Mouse (Mus musculus) T-helper 17 cell (primary cell): Measurements from ENCODE around the gene Tmem8b.

ENCODE experiments used
- in situ Hi-C, 2 experiments: fragments of 300-600 bp; cut with MboI, MseI; formaldehyde crosslinking; loops; 1 replicate in 1 of 2; 2 replicates in 1 of 2; pipeline ENCODE4 v1.15.1; 2025; ENCODE audit warnings: high pct_unique_total_duplicates in 2 of 2

Tmem8b gene

DNA sequence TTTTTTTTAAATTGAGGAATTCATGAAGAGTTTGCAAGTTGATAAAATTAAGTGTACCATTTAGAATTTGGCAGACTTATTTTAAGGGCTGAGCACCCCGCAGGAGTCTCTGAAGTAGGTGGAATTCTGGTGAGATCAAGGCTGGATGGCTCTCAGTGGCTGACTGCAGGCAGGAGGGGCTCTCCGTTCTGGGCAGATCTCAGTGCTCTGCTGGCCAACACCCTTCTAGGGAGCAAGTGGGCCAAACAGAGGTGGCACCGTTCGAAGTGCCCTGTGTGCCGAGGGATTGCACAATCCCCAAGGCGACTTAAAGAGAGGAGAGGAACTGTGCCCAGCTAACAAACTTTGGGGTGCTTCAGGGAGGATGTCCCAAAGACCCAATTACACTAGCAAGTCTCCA lies 41.1 kb downstream of the Tmem8b start, which contains the start of gene Olfr71:
Olfr71 (minus strand) TSS at position 387 of the 400 bp plus-strand sequence.
- in situ Hi-C loops, result loop anchor here (5.0 kb wide), 1 partner anchor 78 kb away; the partner anchor contains the start of gene Npr2 (in 2 of the 2)

DNA sequence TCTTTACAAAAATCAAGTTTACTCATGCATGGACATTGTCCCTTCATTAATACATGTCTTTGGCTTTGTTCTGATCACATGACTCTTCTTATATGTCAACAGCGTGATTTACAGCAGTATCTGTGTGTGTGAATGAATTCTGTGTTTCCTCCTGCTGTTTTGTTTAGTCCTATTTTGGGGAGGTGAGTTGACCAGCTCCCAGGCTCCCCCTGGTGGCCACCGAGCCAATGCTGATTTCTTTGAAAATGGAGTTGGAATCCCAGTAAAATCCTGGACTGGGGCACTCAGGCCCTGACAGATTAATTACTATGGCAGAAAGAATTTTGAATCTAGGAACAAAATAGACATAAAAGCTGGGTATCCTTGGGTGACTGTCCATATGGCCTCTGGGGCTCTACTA lies 43.0 kb downstream of the Tmem8b start:
- in situ Hi-C loops, result no loop called here

DNA sequence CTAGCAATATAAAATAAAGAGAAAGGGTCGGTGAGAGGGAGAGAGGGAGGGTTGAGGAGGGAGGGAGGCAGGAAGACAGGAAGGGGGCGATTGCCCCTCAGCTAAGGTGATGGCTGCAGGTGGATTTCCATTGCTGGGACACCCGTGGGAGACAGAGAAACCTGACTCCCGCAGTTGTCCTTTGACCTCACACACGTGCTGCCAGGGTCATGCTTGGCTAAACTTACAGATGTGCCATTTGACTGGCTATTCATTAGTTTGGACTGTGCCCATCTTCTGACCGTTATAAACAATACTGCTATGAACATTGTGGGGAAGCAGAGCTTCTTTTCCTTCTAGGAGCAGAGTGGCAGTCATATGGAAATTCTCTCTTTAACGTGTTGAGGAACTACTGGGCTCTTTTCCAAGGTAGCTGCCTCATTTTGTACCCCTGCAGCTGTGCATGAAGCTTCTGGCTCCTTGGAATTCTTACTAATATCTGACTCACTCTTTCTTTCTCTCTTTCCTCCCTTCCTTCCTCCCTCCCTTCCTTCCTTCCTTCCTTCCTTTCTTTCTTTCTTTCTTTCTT lies 45.0 kb downstream of the Tmem8b start:
- in situ Hi-C loops, result no loop called here

DNA sequence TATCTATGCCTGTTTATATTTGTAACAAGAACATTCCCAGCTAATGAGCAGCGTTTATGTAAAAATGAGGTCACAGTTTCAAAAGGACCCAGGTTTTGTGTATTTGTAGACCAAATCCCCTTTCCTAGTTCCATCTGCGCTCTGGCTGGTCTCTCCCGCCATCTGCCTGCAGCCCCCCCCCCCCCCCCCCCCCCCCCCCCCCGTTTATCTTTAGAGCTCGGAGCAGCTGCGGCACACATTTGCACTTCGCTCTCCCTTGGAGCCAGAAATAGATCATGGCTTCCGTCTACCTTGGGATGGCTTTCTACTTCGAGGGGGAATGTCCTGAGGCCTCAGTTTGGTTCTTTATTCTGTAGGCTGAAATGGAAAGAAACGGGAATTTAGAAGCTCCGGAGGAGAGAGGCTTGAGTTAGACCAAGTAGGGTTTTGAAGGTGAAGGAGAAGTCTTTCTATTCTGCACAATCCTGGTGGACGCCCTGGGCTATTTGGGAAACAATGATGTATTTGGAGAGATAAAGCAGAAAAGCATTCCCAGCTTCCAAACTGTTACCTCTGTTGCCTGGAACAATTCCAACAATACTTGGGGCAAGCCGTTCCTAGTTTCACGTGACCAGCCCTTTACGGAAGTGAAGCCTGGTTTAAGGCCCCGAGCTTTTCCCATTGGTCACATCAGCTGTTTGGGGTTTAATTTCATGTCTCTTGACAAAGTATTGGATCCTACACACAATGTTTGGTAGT lies 51.9 kb downstream of the Tmem8b start:
- in situ Hi-C loops, result no loop called here

DNA sequence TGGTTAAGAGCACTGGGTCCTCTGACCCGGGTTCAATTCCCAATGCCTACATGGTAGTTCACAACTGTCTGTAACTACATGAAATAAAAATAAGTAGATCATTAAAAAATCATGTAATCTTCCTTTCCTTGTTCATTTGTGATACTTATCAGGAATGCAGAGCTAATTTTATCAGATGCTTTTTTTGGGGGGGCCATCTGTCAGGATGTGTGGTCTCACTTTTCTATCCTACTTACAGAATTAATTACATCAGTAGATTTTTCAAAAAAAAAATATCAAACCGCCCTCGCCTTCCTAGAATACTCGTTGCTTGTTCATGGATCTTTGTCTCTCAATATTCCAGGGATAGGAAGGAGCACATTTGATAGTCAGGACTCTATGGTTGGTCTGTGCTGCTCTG lies 53.4 kb downstream of the Tmem8b start:
- in situ Hi-C loops, result no loop called here

DNA sequence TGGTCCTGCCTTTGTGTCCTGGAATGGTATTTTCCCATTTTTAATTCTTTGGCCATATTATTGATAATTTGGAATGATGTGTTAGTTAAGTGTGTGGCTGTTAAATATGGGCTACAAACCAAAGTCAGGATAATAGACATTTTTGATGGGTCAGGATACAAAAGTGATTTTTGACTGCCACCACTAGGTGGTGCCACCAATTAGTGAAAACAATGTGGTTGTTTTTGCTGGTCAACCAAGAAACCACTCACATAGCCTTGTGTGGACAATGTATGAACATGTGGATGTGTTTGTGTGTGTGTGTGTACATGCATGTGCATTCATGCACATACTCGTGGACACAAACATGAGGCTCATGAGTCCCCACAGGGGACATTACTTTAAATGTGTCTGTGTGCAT lies 56.0 kb downstream of the Tmem8b start:
- in situ Hi-C loops, result no loop called here

DNA sequence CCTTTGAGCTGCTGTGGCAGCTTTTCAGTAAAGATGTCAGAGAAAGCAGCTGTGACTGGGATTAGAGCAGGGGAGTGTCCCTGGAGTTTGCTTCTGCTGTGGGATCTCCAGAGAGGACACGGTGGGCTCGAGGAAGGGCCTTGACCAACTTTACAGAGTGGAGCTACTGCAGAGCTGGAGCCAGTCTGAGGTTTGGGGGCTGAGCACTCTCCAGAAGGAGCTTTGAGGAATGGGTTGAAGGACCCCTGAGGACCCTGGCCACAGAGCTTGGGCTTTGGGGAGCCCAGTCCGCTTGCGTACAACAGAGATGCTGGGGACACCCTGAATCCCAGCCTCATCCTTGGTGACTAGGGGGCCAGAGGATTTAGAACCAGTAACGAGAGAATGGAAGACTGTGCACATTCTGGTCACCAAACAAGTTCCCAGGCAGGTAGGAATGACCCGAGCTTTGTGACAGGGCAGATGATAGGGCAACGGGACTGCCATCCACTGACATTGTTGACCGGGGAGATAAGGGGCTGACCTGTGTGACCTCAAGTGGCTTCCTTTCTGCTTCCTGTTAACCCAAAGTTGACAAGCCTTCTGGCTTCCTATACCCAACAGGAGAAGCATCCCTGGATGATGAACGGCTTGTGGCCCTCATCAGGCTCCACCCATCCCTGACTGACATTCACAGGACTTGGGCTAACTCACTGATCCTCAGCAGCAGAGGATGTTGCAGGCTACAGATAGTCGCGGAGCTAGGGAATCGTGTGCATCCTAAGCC lies 57.6 kb downstream of the Tmem8b start:
- in situ Hi-C loops, result no loop called here

DNA sequence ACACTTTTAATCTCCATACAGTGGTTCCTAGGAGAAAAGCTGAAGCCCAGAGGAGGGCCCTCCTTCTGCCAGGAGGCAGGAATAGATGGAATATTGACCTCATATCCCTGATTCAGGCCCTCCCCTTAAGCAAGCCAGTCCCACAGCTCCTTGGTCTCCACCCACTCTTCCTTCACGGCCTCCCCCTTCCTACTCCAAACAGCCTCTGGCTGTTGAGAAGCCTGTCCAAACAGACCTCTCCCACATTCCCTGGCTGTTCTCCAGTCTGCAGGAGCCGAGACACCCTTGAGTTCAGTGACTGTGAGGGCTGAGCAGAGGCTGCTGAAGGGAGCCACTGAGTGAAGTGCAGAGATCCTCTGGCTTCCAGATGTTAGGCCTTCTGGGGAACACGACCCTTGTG lies 58.2 kb downstream of the Tmem8b start, which contains the start of gene Hrct1:
Hrct1 (plus strand) TSS at position 194 of the 400 bp plus-strand sequence.
- in situ Hi-C loops, result no loop called here

DNA sequence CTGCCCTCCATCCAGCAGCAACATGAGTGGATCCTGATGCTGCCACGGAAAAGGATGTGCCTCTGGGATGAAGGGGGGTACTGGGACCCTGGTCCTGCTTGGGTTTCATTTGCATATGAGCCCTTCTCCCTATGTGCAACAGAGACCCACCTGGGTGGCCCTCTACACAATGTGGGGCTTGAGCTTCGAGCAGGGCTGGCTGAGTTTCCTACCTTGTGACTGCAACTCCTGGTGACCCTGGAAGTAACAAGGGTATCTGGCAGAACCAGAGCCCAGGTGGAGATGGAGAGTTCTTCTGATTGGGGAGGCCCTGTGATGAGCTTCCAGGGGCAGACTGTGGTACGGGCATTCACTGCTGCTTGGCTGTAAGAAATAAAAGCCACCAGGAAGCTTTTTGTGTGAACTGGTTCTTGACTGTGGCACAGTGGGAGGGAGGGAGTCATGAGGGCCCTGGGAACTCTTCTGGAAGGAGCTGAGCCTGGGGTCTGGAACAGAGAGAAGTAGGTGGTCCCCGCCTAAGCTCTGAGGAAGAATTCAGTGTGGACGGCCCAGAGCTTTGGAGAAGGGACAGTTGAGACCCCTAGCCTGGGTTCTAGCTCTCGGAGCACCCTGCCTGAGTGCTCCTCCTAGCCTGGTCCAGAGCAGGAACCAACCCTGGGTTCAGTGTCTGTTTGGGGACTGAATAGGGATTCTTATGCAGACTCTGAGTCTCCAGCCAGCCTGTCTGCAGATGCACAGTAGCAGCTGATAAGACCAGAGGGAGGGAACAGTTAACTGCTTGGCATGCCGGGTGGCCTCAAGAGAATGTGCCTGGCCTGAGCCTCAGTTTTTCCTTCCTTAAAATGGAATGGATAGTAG lies 59.2 kb downstream of the Tmem8b start:
- in situ Hi-C loops, result no loop called here

DNA sequence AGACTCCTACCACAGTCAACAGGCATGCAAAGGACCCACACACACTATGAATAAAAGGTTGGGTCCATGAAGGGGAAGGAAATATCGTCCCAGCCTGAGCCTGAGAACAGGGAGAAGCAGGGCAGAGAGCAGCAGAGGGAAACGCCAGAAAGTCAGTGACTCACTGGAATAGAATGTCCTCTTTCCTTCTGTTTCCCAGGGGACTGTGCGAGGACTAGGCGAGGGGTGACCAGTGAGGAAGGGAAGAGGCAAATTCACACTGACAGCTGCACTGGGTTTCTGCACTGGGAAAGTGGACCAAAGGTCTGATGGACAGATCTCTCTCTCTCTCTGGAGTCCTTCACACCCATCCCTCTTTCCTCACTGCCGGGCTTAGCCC lies 59.8 kb downstream of the Tmem8b start:
- in situ Hi-C loops, result no loop called here

DNA sequence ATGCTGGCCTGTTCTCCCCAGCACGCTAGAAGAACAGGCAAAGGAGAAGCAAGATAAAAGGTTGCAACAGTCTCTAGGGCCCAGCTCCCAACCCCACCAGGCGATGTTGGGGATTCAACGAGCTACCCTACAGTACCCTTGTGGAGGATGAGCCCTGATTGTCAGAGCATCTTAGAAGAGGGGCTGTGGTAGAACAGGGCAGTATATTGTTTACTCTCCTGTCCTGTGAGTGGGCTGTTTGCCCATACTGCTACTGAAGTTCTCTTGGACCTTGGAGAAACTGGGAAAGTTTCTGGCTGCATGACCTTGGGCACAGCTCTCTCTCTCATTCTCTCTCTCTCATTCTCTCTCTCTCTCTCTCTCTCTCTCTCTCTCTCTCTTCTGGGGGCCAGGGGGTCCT lies 60.4 kb downstream of the Tmem8b start:
- in situ Hi-C loops, result no loop called here

DNA sequence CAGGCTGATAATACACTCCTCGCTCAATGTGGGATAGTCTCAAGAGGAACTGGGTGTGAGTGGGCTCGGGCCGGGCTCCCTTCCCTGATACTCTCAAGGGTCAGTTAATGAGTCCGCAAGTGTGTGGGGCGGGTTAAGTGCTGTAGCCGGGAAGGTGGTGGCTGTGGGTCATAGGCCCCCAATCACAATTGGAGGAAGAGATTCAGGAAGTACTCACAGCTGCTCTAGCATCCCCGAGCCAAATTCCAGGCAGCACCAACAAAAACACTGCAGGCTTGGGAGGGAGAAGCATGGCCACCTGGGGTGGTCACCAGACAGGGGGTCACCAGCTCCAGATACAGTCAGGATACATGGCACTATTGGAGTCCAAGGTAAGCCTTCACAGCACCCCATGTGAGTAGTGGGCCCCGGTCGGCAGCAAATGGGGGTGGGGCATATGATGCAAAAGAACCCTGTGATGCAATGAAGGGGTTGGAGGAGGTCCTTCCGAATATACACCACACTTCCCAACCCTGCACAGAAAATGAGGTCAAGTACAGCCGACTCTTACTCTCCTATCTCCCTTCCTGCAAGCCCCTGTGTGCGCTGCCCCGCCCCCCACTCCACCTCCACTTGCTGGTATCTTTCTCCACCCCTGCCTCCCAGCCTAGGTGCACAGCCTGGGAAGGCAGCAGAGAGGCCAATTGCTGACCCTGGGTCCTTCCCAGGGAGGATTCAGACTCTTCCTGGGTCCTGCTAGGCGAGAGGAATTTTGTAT lies 61.2 kb downstream of the Tmem8b start, which contains the start of gene Spaar:
Spaar (plus strand) TSS at position 241 of the 757 bp plus-strand sequence.
- in situ Hi-C loops, result no loop called here

DNA sequence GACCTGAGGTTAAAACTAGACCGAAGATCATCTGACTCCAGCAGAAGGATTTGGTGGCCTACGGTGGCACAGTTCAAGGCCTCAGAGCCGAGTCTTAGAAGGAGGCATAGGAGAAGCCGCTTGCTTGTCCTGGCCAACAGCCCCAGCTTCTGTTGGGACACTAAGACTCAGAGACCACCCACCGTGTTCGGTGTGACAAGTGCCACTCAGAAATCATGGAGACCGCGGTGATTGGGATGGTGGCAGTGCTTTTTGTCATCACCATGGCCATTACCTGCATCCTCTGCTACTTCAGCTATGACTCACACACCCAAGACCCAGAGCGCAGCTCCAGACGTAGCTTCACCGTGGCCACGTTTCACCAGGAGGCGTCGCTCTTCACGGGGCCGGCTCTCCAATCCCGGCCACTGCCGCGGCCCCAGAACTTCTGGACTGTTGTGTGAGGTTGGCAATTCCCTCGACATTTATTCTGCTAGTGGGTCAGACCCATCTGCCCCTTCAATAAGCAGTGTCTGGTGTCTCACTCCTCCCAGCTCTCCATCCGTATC lies 62.1 kb downstream of the Tmem8b start:
- in situ Hi-C loops, result no loop called here

DNA sequence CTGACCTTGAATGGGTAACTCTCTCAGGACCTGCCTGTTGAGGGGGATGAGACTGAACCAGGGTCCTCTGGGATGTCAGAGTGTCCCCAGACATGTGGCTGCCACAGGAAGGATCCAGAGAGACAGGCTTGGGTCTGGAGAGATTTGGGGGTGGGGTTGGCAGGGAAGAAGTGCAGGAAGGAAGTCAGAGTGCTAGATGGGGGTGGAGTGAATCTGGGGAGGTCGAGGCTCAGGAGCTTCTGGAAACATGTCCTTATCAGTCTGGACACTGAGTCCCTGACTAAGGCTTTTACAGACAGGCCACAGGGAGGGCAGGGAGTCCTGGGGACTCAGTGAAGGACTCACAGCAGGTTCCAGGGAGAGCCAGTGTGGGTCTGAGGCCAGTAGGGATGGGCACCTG lies 63.4 kb downstream of the Tmem8b start:
- in situ Hi-C loops, result no loop called here

DNA sequence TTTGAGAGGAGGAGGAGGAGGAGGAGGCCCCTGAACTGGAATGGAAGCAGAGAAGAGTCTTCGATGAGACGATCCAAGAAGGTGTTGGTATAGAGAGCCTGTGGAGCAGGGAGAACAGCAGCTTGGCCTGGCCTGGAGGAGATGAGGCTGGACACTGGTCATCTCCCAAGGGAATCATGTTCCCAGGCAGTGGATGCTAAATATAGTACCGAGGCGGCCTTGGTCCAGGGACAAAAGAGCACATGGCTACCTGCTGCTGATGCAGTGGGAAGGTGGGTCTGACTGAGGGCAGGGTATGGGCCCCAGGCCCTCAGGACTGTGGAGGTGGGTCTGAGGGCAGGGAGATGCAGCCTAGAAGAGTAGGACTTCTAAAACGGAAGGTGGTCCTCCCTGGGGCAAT lies 64.4 kb downstream of the Tmem8b start:
- in situ Hi-C loops, result no loop called here

DNA sequence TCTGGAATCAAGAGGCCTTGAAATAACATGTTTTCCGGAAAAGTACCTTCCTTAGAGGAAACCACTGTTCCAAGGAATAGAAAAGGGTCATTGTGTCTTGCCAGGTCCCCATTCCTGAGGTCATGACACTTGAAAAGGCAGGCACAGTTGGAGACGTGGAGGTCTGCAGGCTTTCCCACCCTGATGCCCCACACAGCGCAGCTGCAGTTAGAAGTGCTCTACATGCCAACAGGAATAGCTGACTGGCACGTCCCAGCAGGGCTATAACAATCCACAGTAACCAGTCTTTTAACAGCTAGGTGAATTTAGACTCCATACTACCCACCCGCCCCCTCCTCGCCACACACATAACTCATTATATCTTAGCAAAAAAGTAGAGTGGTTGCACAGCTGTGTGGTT lies 68.4 kb downstream of the Tmem8b start:
- in situ Hi-C loops, result no loop called here

DNA sequence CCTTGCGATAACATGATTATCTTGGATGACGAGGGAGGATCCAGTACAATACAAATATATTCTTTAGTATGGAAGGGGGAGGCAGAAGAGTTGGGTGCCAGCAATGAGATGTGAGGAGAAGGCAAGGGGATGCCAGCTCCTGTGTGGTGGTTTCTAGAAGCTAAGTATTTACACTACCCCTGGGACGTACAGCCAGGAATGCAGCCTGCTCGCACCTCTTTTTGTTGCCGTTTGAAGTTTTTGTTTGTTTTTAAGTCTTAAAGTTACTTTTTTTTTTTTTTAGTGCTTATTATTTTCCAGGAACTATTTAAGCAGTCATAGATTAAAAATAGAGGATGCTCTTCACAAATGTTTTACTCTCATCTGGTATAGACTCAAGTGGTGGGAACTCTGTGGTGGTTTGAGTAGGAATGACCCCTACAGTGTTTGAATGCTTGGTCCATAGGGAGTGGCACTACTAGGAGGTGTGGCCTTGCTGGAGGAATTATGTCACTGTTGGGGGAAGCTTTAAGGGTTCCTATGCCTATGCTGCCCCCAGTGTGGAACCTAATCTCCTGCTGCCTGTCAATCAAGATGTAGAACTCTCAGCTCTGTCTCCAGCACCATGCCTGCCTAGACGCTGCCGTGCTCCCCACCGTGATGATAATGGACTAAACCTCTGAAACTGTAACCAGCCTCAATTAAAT lies 70.4 kb downstream of the Tmem8b start:
- in situ Hi-C loops, result no loop called here

DNA sequence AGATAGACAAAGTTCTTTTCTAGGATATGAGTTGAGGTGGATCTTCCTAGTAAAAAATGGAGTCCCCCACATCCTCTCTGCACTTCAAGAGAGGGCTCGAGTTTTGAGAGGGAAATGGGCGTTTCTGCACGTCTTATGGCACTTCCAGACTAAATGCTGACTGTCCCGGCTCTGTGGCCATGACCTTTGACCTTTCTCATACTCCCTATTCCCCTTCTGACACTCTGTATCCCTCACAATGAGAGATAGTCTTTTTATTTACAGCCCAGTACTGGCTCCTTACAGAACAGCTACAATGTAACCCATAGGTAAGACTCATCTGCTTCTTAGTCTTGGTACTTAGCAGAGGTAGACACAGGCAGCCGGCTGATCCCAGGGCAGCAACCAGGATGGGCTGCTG lies 72.8 kb downstream of the Tmem8b start:
- in situ Hi-C loops, result no loop called here
